Mouse (Mus musculus) midbrain, postnatal 0 days (tissue): ENCODE data around the gene Pfkfb3. TPM values are rescaled to one million over a fixed set of nuclear protein-coding genes. Genes with fewer than 3 reads are reported as not detected.
A peak's percentile ranks its signal among the peaks of the same experiment; 100 is the strongest.

Experiments used
- ATAC-seq: fragments of 200-750 bp; cut with Nextera tagmentation; 2 replicates; pipeline ENCODE4 v1.8.0; 2017; ENCODE audit warnings: moderate number of reproducible peaks, mild to moderate bottlenecking, moderate TSS enrichment, moderate library complexity; ENCODE audit not compliant: low FRiP score
- DNase-seq: peaks from one replicate; pipeline ENCODE4 v3.0.0-alpha.2; 2015; ENCODE audit warnings: low spot score
- H3K27ac ChIP-seq: fragments of 300-500 bp; sonication (generic); 2 replicates; pipeline ENCODE4 v1.5.1; 2014; ENCODE audit warnings: low read depth, mild to moderate bottlenecking, low read length, mixed read lengths
- H3K27me3 ChIP-seq: fragments of 300-500 bp; sonication (generic); 2 replicates; pipeline ENCODE4 v1.6.1; 2014; ENCODE audit warnings: low read length, control low read depth, mixed read lengths; ENCODE audit not compliant: insufficient read depth
- H3K36me3 ChIP-seq: fragments of 300-500 bp; sonication (generic); 2 replicates; pipeline ENCODE4 v1.6.1; 2014; ENCODE audit warnings: low read length, control low read depth, mixed read lengths; ENCODE audit not compliant: insufficient read depth
- H3K4me1 ChIP-seq: fragments of 300-500 bp; sonication (generic); 2 replicates; pipeline ENCODE4 v1.6.1; 2014; ENCODE audit warnings: mild to moderate bottlenecking, control low read depth, antibody characterized with exemption, low read length, mixed read lengths; ENCODE audit not compliant: insufficient read depth
- H3K4me2 ChIP-seq: fragments of 300-500 bp; sonication (generic); 2 replicates; pipeline ENCODE4 v1.6.1; 2014; ENCODE audit warnings: low read depth, mild to moderate bottlenecking, low read length, mixed read lengths; ENCODE audit not compliant: poor library complexity, severe bottlenecking
- H3K4me3 ChIP-seq: fragments of 300-500 bp; sonication (generic); 2 replicates; pipeline ENCODE4 v1.5.1; 2014; ENCODE audit warnings: low read depth, mild to moderate bottlenecking, low read length, moderate library complexity
- H3K9ac ChIP-seq: fragments of 300-500 bp; sonication (generic); replicated peaks from 2 replicates; pipeline ENCODE4 v1.6.1; 2014; ENCODE audit warnings: mild to moderate bottlenecking, low read length, moderate library complexity, mixed read lengths; ENCODE audit not compliant: poor library complexity, severe bottlenecking
- H3K9me3 ChIP-seq: fragments of 300-500 bp; sonication (generic); 2 replicates; pipeline ENCODE4 v1.6.1; 2016; ENCODE audit warnings: low read length, control low read depth
- CTCF ChIP-seq: IDR thresholded peaks from 2 replicates; pipeline ENCODE4 v1.5.1; 2016; ENCODE audit warnings: antibody characterized with exemption, mild to moderate bottlenecking
- WGBS: fragments of 180-500 bp; shearing (Covaris S2); extraction: QIAGEN DNeasy Blood & Tissue Kit; methylation state at CpG from one replicate; pipeline ENCODE4 v1.1.7; 2014; 5-methylcytosine and 5-hydroxymethylcytosine counted together
- polyA plus RNA-seq: library from polyadenylated mRNA; unstranded; fragments of >200 nt; fragmentation: Nextera tagmentation; extraction: Ambion mirVana; gene quantifications from 2 replicates; pipeline ENCODE4 v1.2.1, GENCODE M21; 2015
- total RNA-seq: library from RNA; depleted of rRNA; stranded (reverse); fragments of >200 nt; gene quantifications from 2 replicates; pipeline ENCODE4 v1.2.3, GENCODE M21; 2014; rRNA removed

The Pfkfb3 gene
- total and polyA plus RNA-seq, 2 experiments from 2014 or later = 14.7 to 23.5 TPM

DNA sequence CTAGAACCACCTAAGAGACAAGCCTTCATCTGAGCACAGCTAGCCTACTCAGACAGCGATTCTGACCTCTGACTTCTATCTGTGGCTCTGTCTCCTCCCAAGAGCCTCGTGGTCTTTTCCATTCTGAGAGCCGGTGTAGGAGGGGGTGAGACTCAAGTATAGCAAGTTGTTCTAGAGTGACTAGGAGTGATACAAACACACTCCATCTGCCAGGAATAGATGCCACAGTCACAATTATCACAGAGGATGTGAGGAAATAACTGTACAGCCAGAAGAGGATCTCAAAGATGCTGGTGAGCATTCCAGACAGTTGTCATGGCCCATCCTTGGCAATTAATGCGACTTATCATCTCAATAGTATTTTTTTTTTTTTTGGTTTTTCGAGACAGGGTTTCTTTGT, 129.6 kb downstream of the Pfkfb3 start:
- H3K27me3 ChIP-seq = no peaks in the 10 kb centered on the region
- H3K9me3 ChIP-seq = no peaks in the 10 kb centered on the region
- WGBS = 81% methylated on average over 5 of the region's 5 CpGs
- no peak overlapping the region for H3K4me2 ChIP-seq
- ATAC-seq (no peak), DNase-seq (no peak)
- H3K36me3 ChIP-seq = no peaks in the 10 kb centered on the region
- no peaks in the 10 kb centered on the region for H3K4me1 ChIP-seq
- no peak for TF ChIP-seq CTCF
- H3K9ac ChIP-seq = no peak overlapping the region
- no peak overlapping the region for H3K27ac ChIP-seq
- no peak overlapping the region for H3K4me3 ChIP-seq

GRCm38 (mm10) chr2:11423421-11423820, 130.5 kb downstream of the Pfkfb3 start:
- H3K4me2 ChIP-seq = no peak overlapping the region
- H3K9me3 ChIP-seq = no peaks in the 10 kb centered on the region
- no peak overlapping the region for H3K27ac ChIP-seq
- H3K9ac ChIP-seq = no peak overlapping the region
- TF ChIP-seq CTCF = no peak
- 65% methylated on average over 2 of the region's 2 CpGs for WGBS
- DNase-seq (no peak), ATAC-seq (no peak)
- H3K36me3 ChIP-seq = no peaks in the 10 kb centered on the region
- no peaks in the 10 kb centered on the region for H3K4me1 ChIP-seq
- H3K27me3 ChIP-seq = no peaks in the 10 kb centered on the region
- no peak overlapping the region for H3K4me3 ChIP-seq

DNA sequence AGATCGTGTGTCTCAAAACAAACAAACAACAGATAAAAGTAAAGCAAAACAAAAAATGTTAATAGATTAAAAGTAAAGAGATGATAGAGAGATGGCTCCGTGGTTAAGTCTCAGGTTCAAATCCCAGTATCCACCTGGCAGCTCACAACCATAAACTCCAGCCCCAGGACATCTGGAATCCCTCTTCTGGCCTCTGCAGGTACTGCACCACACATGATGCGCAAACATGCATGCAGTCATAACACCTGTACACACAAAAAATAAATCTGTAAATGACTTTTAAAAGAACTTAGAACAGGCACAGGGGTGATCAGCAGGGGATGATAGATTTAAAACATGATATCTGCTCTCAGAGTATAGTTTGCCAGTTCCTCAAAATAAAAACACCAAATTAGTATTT, 131.5 kb downstream of the Pfkfb3 start:
- no peak overlapping the region for H3K4me3 ChIP-seq
- 89% methylated on average over 3 of the region's 3 CpGs for WGBS
- no peaks in the 10 kb centered on the region for H3K27me3 ChIP-seq
- H3K4me1 ChIP-seq = no peaks in the 10 kb centered on the region
- no peak for ATAC-seq
- TF ChIP-seq CTCF = peak; percentile 22
- no peaks in the 10 kb centered on the region for H3K9me3 ChIP-seq
- DNase-seq = no peak
- H3K36me3 ChIP-seq = no peaks in the 10 kb centered on the region
- H3K4me2 ChIP-seq = no peak overlapping the region
- no peak overlapping the region for H3K9ac ChIP-seq
- H3K27ac ChIP-seq = no peak overlapping the region

Other genes starting within 250 kb of the Pfkfb3 start
- gene Rbm17, start 50.1 kb upstream of the Pfkfb3 start, total RNA-seq = 76.1 and 97.7 TPM in 2 replicates
- gene Rbm17, start 50.1 kb upstream of the Pfkfb3 start, polyA plus RNA-seq = 117 and 119 TPM in 2 replicates
- not detected in 2 replicates for gene Gm17490, start 72.2 kb upstream of the Pfkfb3 start, total RNA-seq
- not detected in 2 replicates for gene Gm17490, start 72.2 kb upstream of the Pfkfb3 start, polyA plus RNA-seq
- 0.05 TPM in 1 of 2 replicates, not detected in the other for gene Il2ra, start 88.7 kb upstream of the Pfkfb3 start, total RNA-seq
- not detected in 2 replicates for gene Il2ra, start 88.7 kb upstream of the Pfkfb3 start, polyA plus RNA-seq
- 0.76 and 0.99 TPM in 2 replicates for gene Il15ra, start 151.2 kb upstream of the Pfkfb3 start, total RNA-seq
- gene Il15ra, start 151.2 kb upstream of the Pfkfb3 start, polyA plus RNA-seq = 1.4 TPM in 2 replicates
- gene Fbh1, start 223.5 kb upstream of the Pfkfb3 start, total RNA-seq = 95.1 and 102 TPM in 2 replicates
- 85.0 TPM in 2 replicates for gene Fbh1, start 223.5 kb upstream of the Pfkfb3 start, polyA plus RNA-seq
- 45.2 and 66.6 TPM in 2 replicates for gene Ankrd16, start 223.8 kb upstream of the Pfkfb3 start, total RNA-seq
- gene Ankrd16, start 223.8 kb upstream of the Pfkfb3 start, polyA plus RNA-seq = 35.0 and 36.3 TPM in 2 replicates